Mouse (Mus musculus) hindbrain, embryonic 12.5 days (tissue): Measurements from ENCODE around the gene Cyp4f16. TPM values are rescaled to one million over a fixed set of nuclear protein-coding genes. Genes with fewer than 3 reads are reported as not detected.
"Not testable (repeated sequence)": the region's sequence is repeated elsewhere in the genome, so short reads cannot be mapped to it uniquely, and the experiment has no call there.

Source experiments
- ATAC-seq: fragments of 200-750 bp; cut with Nextera tagmentation; 2 replicates; pipeline ENCODE4 v1.8.0; 2017; ENCODE audit warnings: moderate TSS enrichment; ENCODE audit not compliant: low FRiP score
- H3K27ac ChIP-seq: fragments of 300-500 bp; sonication (generic); 2 replicates; pipeline ENCODE4 v1.5.1; 2016; ENCODE audit warnings: mild to moderate bottlenecking
- H3K27me3 ChIP-seq: fragments of 300-500 bp; sonication (generic); 2 replicates; pipeline ENCODE4 v1.6.1; 2016; ENCODE audit warnings: mild to moderate bottlenecking
- H3K36me3 ChIP-seq: fragments of 300-500 bp; sonication (generic); 2 replicates; pipeline ENCODE4 v1.6.1; 2016; ENCODE audit warnings: mild to moderate bottlenecking
- H3K4me1 ChIP-seq: fragments of 300-500 bp; sonication (generic); 2 replicates; pipeline ENCODE4 v1.6.1; 2016
- H3K4me2 ChIP-seq: fragments of 300-500 bp; sonication (generic); replicated peaks from 2 replicates; pipeline ENCODE4 v1.6.1; 2016; ENCODE audit warnings: mild to moderate bottlenecking
- H3K4me3 ChIP-seq: fragments of 300-500 bp; sonication (generic); 2 replicates; pipeline ENCODE4 v1.5.1; 2016; ENCODE audit warnings: mild to moderate bottlenecking
- H3K9ac ChIP-seq: fragments of 300-500 bp; sonication (generic); 2 replicates; pipeline ENCODE4 v1.6.1; 2016; ENCODE audit warnings: mild to moderate bottlenecking, moderate library complexity
- H3K9me3 ChIP-seq: fragments of 300-500 bp; sonication (generic); replicated peaks from 2 replicates; pipeline ENCODE4 v1.6.1; 2016; ENCODE audit warnings: mild to moderate bottlenecking
- WGBS: fragments of 180-500 bp; shearing (Covaris S2); methylation state at CpG from one replicate; pipeline ENCODE4 v1.1.7; 2016; 5-methylcytosine and 5-hydroxymethylcytosine counted together
- polyA plus RNA-seq: library from polyadenylated mRNA; unstranded; fragments of >200 nt; fragmentation: Nextera tagmentation; extraction: Ambion mirVana; gene quantifications from 2 replicates; pipeline ENCODE4 v1.2.1, GENCODE M21; 2016

Gene Cyp4f16
- polyA plus RNA-seq, result 21.9 and 25.8 TPM in 2 replicates

- 11% methylated on average over 5 of the region's 5 CpGs for WGBS
- not testable (repeated sequence) for H3K36me3 ChIP-seq, H3K27ac ChIP-seq, H3K4me1 ChIP-seq, H3K9me3 ChIP-seq, H3K27me3 ChIP-seq
- Histone ChIP-seq H3K4me3 (peak within 1 kb of the TSS; percentile 42), H3K9ac (peak within 1 kb of the TSS; percentile 48), H3K4me2 (peak within 1 kb of the TSS; percentile 57)
- ATAC-seq, result peak; percentile 88
Measured at GRCm38 (mm10) chr17:32536051-32536866, at the start of gene Cyp4f16. Gene Cyp4f16, plus strand, starts transcription at chr17:32536558.

DNA sequence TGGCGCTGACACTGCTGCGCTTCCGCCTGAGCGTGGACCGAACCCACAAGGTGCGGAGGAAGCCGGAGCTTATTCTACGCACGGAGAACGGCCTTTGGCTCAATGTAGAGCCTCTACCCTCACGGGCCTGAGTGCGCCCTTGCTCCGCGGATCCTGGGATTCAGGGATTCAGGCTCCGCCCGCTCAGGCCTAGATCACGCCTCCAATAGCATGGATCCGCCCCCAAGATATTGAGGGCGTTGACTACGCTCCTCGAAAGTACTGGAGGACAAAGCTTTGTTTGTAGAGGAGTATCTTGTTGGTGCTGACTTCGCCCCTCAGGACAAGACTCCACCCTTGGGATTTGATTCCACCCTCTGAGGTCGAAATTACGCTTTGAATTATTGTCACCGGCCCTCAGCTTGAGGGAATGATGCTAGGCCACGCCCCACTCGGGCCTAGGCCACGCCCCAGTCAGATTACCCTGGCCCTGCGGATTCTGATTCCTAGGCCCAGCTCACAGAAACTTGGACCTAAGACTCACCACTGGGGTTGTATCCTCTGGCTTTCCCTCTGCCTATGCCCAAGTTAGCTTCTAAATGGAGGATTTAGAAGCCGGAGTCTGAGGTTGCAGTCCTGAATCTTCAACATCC, 43.9 kb upstream of the Cyp4f16 start:
- WGBS, result 6% methylated on average over 30 of the region's 30 CpGs
- Histone ChIP-seq H3K4me3 (peak overlapping the region; percentile 24), H3K27me3 (peaks cover 15% of the 10 kb centered on the region), H3K36me3 (no peaks in the 10 kb centered on the region), H3K9me3 (no peaks in the 10 kb centered on the region), H3K4me1 (peaks cover 3% of the 10 kb centered on the region; the same call in 1 of the 2 replicates), H3K4me2 (peak overlapping the region; percentile 50), H3K27ac (no peak overlapping the region), H3K9ac (no peak overlapping the region)
- ATAC-seq, result 0 out of 2 replicates have a peak, but pooled peaks have one; percentile 46

- Histone ChIP-seq H3K27ac (no peak overlapping the region), H3K4me3 (no peak overlapping the region), H3K36me3 (no peaks in the 10 kb centered on the region), H3K9me3 (no peaks in the 10 kb centered on the region), H3K27me3 (peaks cover 15% of the 10 kb centered on the region), H3K9ac (no peak overlapping the region), H3K4me2 (no peak overlapping the region), H3K4me1 (peaks cover 3% of the 10 kb centered on the region; the same call in 1 of the 2 replicates)
- 72% methylated on average over 1 of the region's 1 CpGs for WGBS
- ATAC-seq, result peak; percentile 50; the same call in 1 of the 2 replicates
Measured at GRCm38 (mm10) chr17:32494601-32495000, 41.8 kb upstream of the Cyp4f16 start.

GRCm38 (mm10) chr17:32500511-32500910, 35.8 kb upstream of the Cyp4f16 start:
- H3K27me3 ChIP-seq, H3K9ac ChIP-seq, H3K4me3 ChIP-seq, H3K4me2 ChIP-seq, H3K27ac ChIP-seq, H3K9me3 ChIP-seq, ATAC-seq, H3K4me1 ChIP-seq, H3K36me3 ChIP-seq: not testable (repeated sequence)
- 84% methylated on average over 4 of the region's 4 CpGs for WGBS

- Histone ChIP-seq H3K27ac (no peak overlapping the region), H3K4me3 (no peak overlapping the region), H3K4me2 (no peak overlapping the region), H3K36me3 (no peaks in the 10 kb centered on the region), H3K27me3 (no peaks in the 10 kb centered on the region), H3K9ac (no peak overlapping the region), H3K4me1 (peaks cover 11% of the 10 kb centered on the region; the same call in 1 of the 2 replicates), H3K9me3 (no peaks in the 10 kb centered on the region)
- 82% methylated on average over 3 of the region's 3 CpGs for WGBS
- ATAC-seq, result no peak
Measured at GRCm38 (mm10) chr17:32501051-32501450, 35.3 kb upstream of the Cyp4f16 start.

DNA sequence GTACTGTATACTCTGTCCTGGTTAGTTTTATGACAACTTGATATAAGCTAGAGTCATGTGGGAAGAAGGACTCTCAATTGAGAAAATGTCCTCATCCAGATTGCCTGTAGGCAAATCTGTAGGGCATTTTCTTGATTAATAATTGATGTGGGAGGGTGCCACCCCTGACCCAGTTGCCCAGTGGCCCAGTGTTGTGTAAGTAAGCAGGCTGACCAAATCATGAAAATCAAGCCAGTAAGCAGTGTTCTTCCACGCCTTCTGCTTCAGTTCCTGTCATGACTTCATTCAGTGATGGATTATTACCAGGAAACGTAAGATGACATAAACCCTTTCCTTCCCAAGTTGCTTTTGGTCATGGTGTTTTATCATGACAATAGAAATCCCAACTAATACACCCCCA, 33.2 kb upstream of the Cyp4f16 start:
- Histone ChIP-seq H3K4me3 (no peak overlapping the region), H3K27ac (no peak overlapping the region), H3K27me3 (no peaks in the 10 kb centered on the region), H3K9ac (no peak overlapping the region), H3K4me1 (peaks cover 20% of the 10 kb centered on the region), H3K4me2 (no peak overlapping the region), H3K36me3 (0 out of 2 replicates have a peak, but pooled peaks cover 1% of the 10 kb centered on the region), H3K9me3 (no peaks in the 10 kb centered on the region)
- 79% methylated on average over 2 of the region's 2 CpGs for WGBS
- no peak for ATAC-seq

DNA sequence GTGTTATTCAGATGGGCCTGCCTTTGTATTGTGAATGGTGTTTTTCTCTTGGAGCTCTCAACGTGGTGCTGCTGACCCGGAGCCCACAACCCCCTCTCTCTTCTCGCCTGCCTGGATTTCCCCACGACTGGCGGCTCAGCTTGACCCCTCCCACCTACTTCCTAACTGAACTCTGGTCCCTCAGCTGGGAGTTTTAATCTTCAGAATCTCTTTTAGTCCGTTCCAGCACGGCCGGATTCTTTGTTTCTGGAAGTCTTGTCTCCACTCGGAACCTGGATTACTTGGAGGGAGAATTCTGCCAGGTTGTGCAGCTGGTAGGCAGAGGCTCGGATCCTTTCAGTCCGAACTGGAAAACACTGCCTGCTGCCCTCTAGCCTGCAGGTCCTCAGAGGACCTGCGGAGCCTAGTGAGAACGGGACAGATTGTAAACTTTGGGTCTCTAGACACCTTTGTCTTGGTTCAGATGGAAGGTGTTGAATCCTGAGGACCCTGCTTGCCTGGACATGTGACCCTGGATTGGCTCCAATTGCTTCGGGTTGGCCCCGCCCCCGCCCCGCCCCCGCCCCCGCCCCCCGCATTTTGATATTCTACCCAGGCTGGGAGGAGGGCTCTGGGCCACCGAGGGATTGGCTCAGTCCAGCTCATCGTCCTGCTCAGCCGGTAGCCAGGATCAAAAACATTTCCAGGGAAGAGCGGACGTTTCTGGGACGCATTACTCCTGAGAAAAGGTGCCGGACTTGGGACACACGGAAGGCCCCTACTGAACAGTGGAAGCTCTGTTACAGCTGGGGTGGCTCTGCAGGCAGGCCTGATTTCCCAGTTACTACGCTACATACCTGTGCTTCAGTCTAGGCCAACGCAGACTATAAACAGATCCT, 30.3 kb upstream of the Cyp4f16 start, which contains the start of gene Cyp4f17:
Gene Cyp4f17 (plus strand): TSS at position 200 of the 878 bp plus-strand sequence.
- peak within 1 kb of the TSS; percentile 84 for H3K27ac ChIP-seq
- under 1% methylated on average over 30 of the region's 30 CpGs for WGBS
- H3K9ac ChIP-seq, result peak within 1 kb of the TSS; percentile 68
- H3K36me3 ChIP-seq, result peaks cover 8% of the 10 kb centered on the region; the same call in 1 of the 2 replicates
- peak; percentile 94 for ATAC-seq
- peaks cover 20% of the 10 kb centered on the region for H3K4me1 ChIP-seq
- no peaks in the 10 kb centered on the region for H3K9me3 ChIP-seq
- peak within 1 kb of the TSS; percentile 46 for H3K4me3 ChIP-seq
- H3K27me3 ChIP-seq, result no peaks in the 10 kb centered on the region
- H3K4me2 ChIP-seq, result peak within 1 kb of the TSS; percentile 82

GRCm38 (mm10) chr17:32506729-32507245, 29.6 kb upstream of the Cyp4f16 start:
- peak overlapping the region; percentile 66; the same call in 1 of the 2 replicates for H3K27ac ChIP-seq
- H3K36me3 ChIP-seq, result peaks cover 8% of the 10 kb centered on the region; the same call in 1 of the 2 replicates
- no peaks in the 10 kb centered on the region for H3K9me3 ChIP-seq
- H3K4me2 ChIP-seq, result peak overlapping the region; percentile 82
- peak overlapping the region; percentile 68 for H3K9ac ChIP-seq
- peaks cover 20% of the 10 kb centered on the region for H3K4me1 ChIP-seq
- no peaks in the 10 kb centered on the region for H3K27me3 ChIP-seq
- H3K4me3 ChIP-seq, result peak overlapping the region; percentile 46
- WGBS, result 46% methylated on average over 9 of the region's 9 CpGs
- ATAC-seq, result 0 out of 2 replicates have a peak, but pooled peaks have one; percentile 12

DNA sequence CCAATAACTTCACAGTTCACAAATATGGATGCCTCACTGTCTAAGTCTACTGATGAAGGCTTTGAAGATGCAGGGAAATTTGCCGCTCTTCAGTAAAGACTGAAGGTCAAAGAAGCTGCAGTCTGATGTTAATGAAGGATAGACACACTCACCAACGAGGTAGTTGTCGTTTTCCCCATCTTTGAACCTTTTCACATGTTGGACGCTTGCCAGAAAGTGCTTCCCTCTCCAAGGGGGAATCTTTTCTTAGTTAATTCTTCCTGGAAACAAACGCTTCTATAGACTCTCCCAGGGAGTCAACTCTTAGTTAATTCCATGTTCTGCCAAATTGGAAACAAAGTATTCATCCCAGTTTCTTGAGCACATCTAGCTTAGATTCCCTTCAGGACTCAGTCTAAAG, 20.2 kb upstream of the Cyp4f16 start:
- no peak for ATAC-seq
- 82% methylated on average over 5 of the region's 5 CpGs for WGBS

GRCm38 (mm10) chr17:32521981-32522380, 14.4 kb upstream of the Cyp4f16 start:
- Histone ChIP-seq H3K27me3 (no peaks in the 10 kb centered on the region), H3K4me3 (no peak overlapping the region), H3K4me1 (no peaks in the 10 kb centered on the region), H3K9me3 (no peaks in the 10 kb centered on the region), H3K27ac (no peak overlapping the region), H3K4me2 (no peak overlapping the region), H3K36me3 (peaks cover 26% of the 10 kb centered on the region), H3K9ac (no peak overlapping the region)
- no peak for ATAC-seq
- WGBS, result 91% methylated on average over 5 of the region's 5 CpGs

More for the DNA sequence above, 20.2 kb upstream of the Cyp4f16 start:
- no peaks in the 10 kb centered on the region for H3K36me3 ChIP-seq
- no peaks in the 10 kb centered on the region for H3K4me1 ChIP-seq
- no peak overlapping the region for H3K4me3 ChIP-seq
- H3K9ac ChIP-seq, result no peak overlapping the region
- no peak overlapping the region for H3K4me2 ChIP-seq
- H3K27ac ChIP-seq, result no peak overlapping the region
- H3K27me3 ChIP-seq, result no peaks in the 10 kb centered on the region
- no peaks in the 10 kb centered on the region for H3K9me3 ChIP-seq

GRCm38 (mm10) chr17:32522386-32522785, 14.0 kb upstream of the Cyp4f16 start:
- no peak overlapping the region for H3K4me3 ChIP-seq
- H3K36me3 ChIP-seq, result peaks cover 26% of the 10 kb centered on the region
- H3K27me3 ChIP-seq, result no peaks in the 10 kb centered on the region
- H3K9ac ChIP-seq, result no peak overlapping the region
- H3K27ac ChIP-seq, result no peak overlapping the region
- no peak overlapping the region for H3K4me2 ChIP-seq
- no peaks in the 10 kb centered on the region for H3K4me1 ChIP-seq
- no peaks in the 10 kb centered on the region for H3K9me3 ChIP-seq
- no peak for ATAC-seq
- 91% methylated on average over 4 of the region's 4 CpGs for WGBS
